In the genomic region with DNA sequence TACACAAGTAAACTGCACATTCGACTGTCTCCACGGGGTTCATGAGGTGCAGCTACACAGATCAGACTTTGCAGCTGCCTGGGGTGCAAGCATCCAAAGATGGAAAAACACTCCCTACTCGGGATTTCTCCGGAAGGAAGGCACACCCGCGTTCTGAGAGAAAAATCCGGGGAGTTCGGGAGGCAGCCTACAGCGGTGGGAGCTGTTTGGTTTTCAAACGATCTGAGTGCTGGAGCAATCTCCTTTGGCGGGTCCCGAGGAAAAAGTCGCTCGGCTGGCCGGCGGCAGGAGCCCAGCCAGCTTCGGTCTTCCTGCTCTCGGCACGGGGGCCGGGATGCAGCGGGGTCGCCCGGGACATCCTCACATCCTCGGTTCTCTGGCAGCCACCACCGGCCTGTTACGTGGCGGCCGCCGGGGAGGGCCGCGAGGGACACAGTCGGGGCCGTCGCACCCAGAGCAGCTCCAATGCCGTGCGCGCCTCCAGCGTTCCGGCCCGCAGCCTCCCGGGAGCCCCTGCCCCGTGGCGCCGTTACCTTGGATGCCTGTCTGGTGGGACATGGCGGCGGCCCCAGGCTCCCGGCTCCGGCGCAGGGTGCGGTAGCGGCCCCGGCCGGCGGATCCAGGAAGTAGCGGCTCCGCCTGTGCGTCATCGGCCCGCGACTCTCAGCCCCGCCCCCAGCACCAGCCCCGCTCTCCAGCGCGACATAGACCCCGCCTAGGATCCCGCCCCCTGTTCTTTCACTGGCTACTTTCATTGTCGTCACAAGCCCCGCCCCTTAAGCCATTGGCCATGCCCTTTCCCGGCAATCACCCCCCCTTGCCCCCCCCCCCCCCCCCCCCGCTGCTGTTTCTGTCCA, we compare ENCODE assay signal across 8 mouse cellular contexts. TPM values are rescaled to one million over a fixed set of nuclear protein-coding genes. Genes with fewer than 3 reads are reported as not detected.
DNase-seq lines count a peak whose midpoint lies in the region; ATAC-seq lines count a peak whose summit lies in the region.

A gene (minus strand): TSS at position 671 of the 857 bp plus-strand sequence.

- H3K27ac ChIP-seq in hindbrain, embryonic 15.5 days (replicated peaks), result peak within 1 kb of the TSS; percentile 82

- H3K9ac ChIP-seq in hindbrain, embryonic 15.5 days, result peak within 1 kb of the TSS; percentile 76

- peaks cover 13% of the 10 kb centered on the region for H3K36me3 ChIP-seq in hindbrain, embryonic 15.5 days

- H3K4me3 ChIP-seq in hindbrain, embryonic 15.5 days, result peak within 1 kb of the TSS; percentile 61

- peak; percentile 98 for DNase-seq in T-cell, adult 2 months (ENCODE audit: low spot score)
- DNase-seq in cerebellum, postnatal 36 days, result peak; percentile 98 to 99
- peak; percentile 97 for DNase-seq in frontal cortex, postnatal 36 days (ENCODE audit: low spot score in 2 of 2)
- DNase-seq in left cerebral cortex, adult 11 months (ENCODE audit: low spot score), result peak; percentile 94
- peak; percentile 98 to 99 for DNase-seq in lung, postnatal 4 days
- DNase-seq in retina, postnatal 7 days (ENCODE audit: low read depth, low spot score), result peak; percentile 97
- DNase-seq in urinary bladder, adult 2 months (ENCODE audit: low spot score), result peak; percentile 96

- peak; percentile 99 for ATAC-seq in hindbrain, embryonic 15.5 days (ENCODE audit: low FRiP score, low read depth)

- no peaks in the 10 kb centered on the region for H3K9me3 ChIP-seq in hindbrain, embryonic 15.5 days

- H3K4me1 ChIP-seq in hindbrain, embryonic 15.5 days (replicated peaks), result peaks cover 19% of the 10 kb centered on the region

- peak within 1 kb of the TSS; percentile 71 for H3K4me2 ChIP-seq in hindbrain, embryonic 15.5 days

- under 1% methylated on average over 68 of the region's 70 CpGs for WGBS in hindbrain, embryonic 15.5 days

- no peaks in the 10 kb centered on the region for H3K27me3 ChIP-seq in hindbrain, embryonic 15.5 days

RNA-seq across cellular contexts. Expression of the gene that starts here (rescaled TPM):
- 76.0 and 77.7 TPM in 2 replicates for polyA plus RNA-seq in hindbrain, embryonic 15.5 days (2015; fragmentation: Nextera tagmentation; extraction: Ambion mirVana)
- polyA plus RNA-seq in urinary bladder, adult 2 months (2012; rRNA removed), result 83.6 and 92.9 TPM in 2 replicates

Comparison
In these comparisons a context has a peak if more than half of its experiments do, and no peak if none do; other contexts are left out.
1. Peak in every context shown above with its lines: DNase-seq, ATAC-seq, H3K4me3 ChIP-seq and H3K27ac ChIP-seq.